Mouse (Mus musculus): ENCODE results near the gene Pde6h.

- TF ChIP-seq CTCF (IDR thresholded peaks at IDR 0.05; ENCODE audit: borderline replicate concordance, extremely low read depth, insufficient read depth, insufficient read length) (no peak), POLR2A (IDR thresholded peaks at IDR 0.05; ENCODE audit: borderline replicate concordance, extremely low read depth, insufficient read depth, insufficient read length, poor library complexity, severe bottlenecking) (no peak)
Measured at GRCm38 (mm10) chr6:136986718-136987117, 63.1 kb downstream of the Pde6h start.
